Comparison of ENCODE assay signal across 8 mouse cellular contexts in genomic region chrX:57921294-57921693, GRCm38 (mm10).
A peak's percentile ranks its signal among the peaks of the same experiment; 100 is the strongest.
DNase-seq lines count a peak whose midpoint lies in the region; TF ChIP-seq lines count a peak whose summit lies in the region.

No protein-coding gene starts in this region.

- no peak overlapping the region for H3K27ac ChIP-seq in kidney, adult 2 months (ENCODE audit: insufficient read depth, low read depth, low read length)

- H3K36me3 ChIP-seq in kidney, adult 2 months (ENCODE audit: control insufficient read depth, insufficient read depth, low read length), result no peaks in the 10 kb centered on the region

- H3K27me3 ChIP-seq in kidney, adult 2 months (replicated peaks; ENCODE audit: control insufficient read depth, insufficient read depth, low read length), result peaks cover 3% of the 10 kb centered on the region; the same call in 1 of the 2 replicates

- H3K4me1 ChIP-seq in kidney, adult 2 months (ENCODE audit: control insufficient read depth, insufficient read depth, low read length), result no peaks in the 10 kb centered on the region

- peak; percentile 8 to 9 for DNase-seq in cerebellum, postnatal 36 days
- no peak for DNase-seq in cerebellum, adult 9-11 months
- DNase-seq in thymus, postnatal 4 days, result peak; percentile 11
- no peak for DNase-seq in thymus, postnatal 25 days
- DNase-seq in mesoderm, embryonic 11.5 days (ENCODE audit: low read depth, low spot score), result peak; percentile 53
- DNase-seq in right cerebral cortex, postnatal 14 days, result no peak
- DNase-seq in B cell, adult 2 months, result no peak
- DNase-seq in kidney, adult 2 months, result no peak

- no peak for TF ChIP-seq CTCF in kidney, adult 2 months (conservative IDR thresholded peaks at IDR 0.05; ENCODE audit: insufficient read depth, insufficient read length, low read depth, low read length)

- 2% methylated on average over 16 of the region's 16 CpGs for WGBS in kidney, adult 2 months

- no peak overlapping the region for H3K4me3 ChIP-seq in kidney, adult 2 months (ENCODE audit: insufficient read depth, low read depth, low read length)

- TF ChIP-seq POLR2A in kidney, adult 2 months (IDR thresholded peaks at IDR 0.05; ENCODE audit: low read depth, low read length), result no peak

Comparison
In these comparisons a context has a peak if more than half of its experiments do, and no peak if none do; other contexts are left out.
1. DNase-seq: peak in cerebellum, postnatal 36 days (2 of 2), thymus, postnatal 4 days (single experiment) and mesoderm, embryonic 11.5 days (single experiment); none in cerebellum, adult 9-11 months (single experiment), thymus, postnatal 25 days (single experiment), right cerebral cortex, postnatal 14 days (single experiment), B cell, adult 2 months (0 of 2) and kidney, adult 2 months (single experiment).